Mouse (Mus musculus) bone marrow, adult 2 months (tissue): ENCODE measurements around the gene Pi4kb.

Experiments
- CTCF ChIP-seq: fragments of 200-500 bp; IDR thresholded peaks from 2 replicates; pipeline ENCODE4 v1.5.1; 2011; ENCODE audit warnings: low read length, control low read depth; ENCODE audit not compliant: control insufficient read depth, insufficient read depth
- POLR2A ChIP-seq: fragments of 200-500 bp; IDR thresholded peaks from 2 replicates; pipeline ENCODE4 v1.6.1; 2011; ENCODE audit warnings: low read depth, mild to moderate bottlenecking, control low read depth, low read length, borderline replicate concordance; ENCODE audit not compliant: control insufficient read depth

DNA sequence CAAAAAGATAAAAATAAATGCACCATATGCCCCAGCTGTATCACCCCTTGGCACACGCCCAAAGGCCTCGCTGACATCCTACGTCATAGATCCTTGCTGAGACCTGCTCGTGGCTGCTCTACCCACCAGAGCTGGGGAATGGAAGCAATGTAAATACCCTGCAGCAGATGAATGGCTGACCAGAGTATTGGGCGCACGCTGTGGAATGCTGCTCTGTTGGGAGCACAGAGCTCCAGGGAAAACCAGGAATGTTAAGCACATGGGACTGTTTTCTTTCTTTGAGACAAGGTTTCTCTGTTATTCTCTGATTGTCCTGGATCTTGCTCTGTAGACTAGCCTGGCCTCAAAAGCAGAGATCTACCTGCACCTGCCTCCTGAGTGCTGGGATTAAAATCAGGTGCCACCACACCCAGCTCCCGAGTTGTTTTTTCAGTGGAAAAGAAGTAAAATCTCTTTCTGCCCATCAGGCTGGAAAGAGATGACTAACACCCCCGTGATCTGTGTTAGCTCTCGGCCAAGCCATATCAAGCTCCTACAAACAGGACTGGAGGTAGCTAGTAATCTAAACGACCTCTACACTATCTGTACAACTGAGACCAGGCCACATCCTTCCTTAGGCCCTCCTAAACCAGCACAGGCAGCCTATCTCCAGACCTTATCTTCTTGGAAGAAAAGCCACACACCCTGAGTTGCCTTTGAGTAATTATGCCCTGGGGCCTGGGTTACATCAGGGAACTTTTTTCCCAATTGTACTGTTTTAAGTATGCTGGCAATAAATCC is 80.1 kb downstream of the Pi4kb start:
- TF ChIP-seq POLR2A (no peak), CTCF (no peak)
